Mouse (Mus musculus) cerebellum, adult 2 months (tissue): ENCODE results near the gene Gjc2. TPM values are rescaled to one million over a fixed set of nuclear protein-coding genes. Genes with fewer than 3 reads are reported as not detected.

ENCODE experiments used
- DNase-seq, 2 experiments: peaks; one replicate each; pipeline ENCODE4 v3.0.0; 2021
- H3K27ac ChIP-seq: fragments of 200-500 bp; 2 replicates; pipeline ENCODE4 v1.5.1; 2012; ENCODE audit warnings: low read length, control low read depth, inconsistent platforms; ENCODE audit not compliant: insufficient read depth
- H3K27me3 ChIP-seq: fragments of 200-500 bp; 2 replicates; pipeline ENCODE4 v1.6.1; 2012; ENCODE audit warnings: inconsistent platforms, mild to moderate bottlenecking, low read length, moderate library complexity; ENCODE audit not compliant: control insufficient read depth, insufficient read depth
- H3K4me1 ChIP-seq: fragments of 200-500 bp; 2 replicates; pipeline ENCODE4 v1.6.1; 2011; ENCODE audit warnings: low read length; ENCODE audit not compliant: control insufficient read depth, insufficient read depth
- H3K4me3 ChIP-seq: fragments of 200-500 bp; replicated peaks from 2 replicates; pipeline ENCODE3; 2011; ENCODE audit warnings: mild to moderate bottlenecking, low read depth, low read length, control low read depth; ENCODE audit not compliant: insufficient read depth
- CTCF ChIP-seq: fragments of 200-500 bp; IDR thresholded peaks from 2 replicates; pipeline ENCODE4 v1.5.1; 2011; ENCODE audit warnings: low read depth, mild to moderate bottlenecking, control low read depth, low read length, moderate library complexity, borderline replicate concordance; ENCODE audit not compliant: insufficient read depth
- POLR2A ChIP-seq: fragments of 200-500 bp; IDR thresholded peaks from 2 replicates; pipeline ENCODE4 v1.6.1; 2011; ENCODE audit warnings: low read length, control low read depth, borderline replicate concordance; ENCODE audit not compliant: insufficient read depth
- WGBS: fragments of 180-500 bp; shearing (Covaris S2); methylation state at CpG from one replicate; pipeline ENCODE4 v1.1.7; 2018; 5-methylcytosine and 5-hydroxymethylcytosine counted together
- polyA plus RNA-seq: library from polyadenylated mRNA; depleted of rRNA; stranded (reverse); fragments of >200 nt; gene quantifications from 2 replicates; pipeline ENCODE4 v1.2.3, GENCODE M21; 2012; rRNA removed

The Gjc2 gene
- polyA plus RNA-seq, 1 experiment = 57.1 TPM

- whole genome bisulfite sequencing = 5% methylated on average over 55 of the region's 55 CpGs
- H3K4me3 ChIP-seq = no peak overlapping the region
- no peaks in the 10 kb centered on the region; the same call in 1 of the 2 replicates for H3K27me3 ChIP-seq
- no peak for DNase-seq
- peaks cover 2% of the 10 kb centered on the region; the same call in 1 of the 2 replicates for H3K4me1 ChIP-seq
- H3K27ac ChIP-seq = no peak overlapping the region
- TF ChIP-seq CTCF = no peak
- TF ChIP-seq POLR2A = no peak
These were observed 47.8 kb downstream of the Gjc2 start for GRCm38 (mm10) chr11:59135051-59135820.

DNA sequence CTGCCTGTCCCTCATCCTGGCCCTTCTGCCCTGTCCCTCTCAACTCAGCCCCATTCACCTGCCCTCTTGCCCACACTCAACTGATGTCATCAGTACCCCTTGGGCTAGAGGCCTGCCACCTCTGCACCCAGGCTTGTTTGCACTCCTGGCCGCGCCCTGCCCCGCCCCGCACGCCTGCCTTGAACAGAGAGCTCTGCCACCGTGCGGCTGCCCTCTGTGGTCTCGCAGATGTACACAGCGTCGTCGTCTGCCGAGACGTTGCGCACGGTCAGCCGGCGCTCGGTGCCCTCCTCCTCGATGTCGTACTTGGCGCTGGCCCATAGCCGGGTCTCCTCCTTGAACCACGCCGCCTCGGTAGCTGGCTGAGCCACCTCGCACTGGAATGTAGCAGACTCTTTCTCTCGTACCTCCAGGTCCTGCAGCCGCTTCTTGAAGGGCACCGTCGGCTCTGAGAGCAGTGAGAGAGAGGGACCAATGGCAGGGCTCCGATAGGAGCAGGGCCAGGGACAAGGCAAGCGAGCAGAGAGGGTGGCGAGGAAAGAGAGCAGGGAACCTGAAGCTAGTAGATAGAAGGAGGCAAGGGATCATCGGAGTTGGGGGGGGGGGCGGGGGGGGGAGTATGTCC, 48.5 kb downstream of the Gjc2 start:
- WGBS = 5% methylated on average over 34 of the region's 35 CpGs
- no peaks in the 10 kb centered on the region; the same call in 1 of the 2 replicates for H3K27me3 ChIP-seq
- H3K4me1 ChIP-seq = peaks cover 2% of the 10 kb centered on the region; the same call in 1 of the 2 replicates
- TF ChIP-seq POLR2A (no peak), CTCF (no peak)
- H3K4me3 ChIP-seq = no peak overlapping the region
- DNase-seq = no peak
- no peak overlapping the region for H3K27ac ChIP-seq

GRCm38 (mm10) chr11:59132065-59132464, 50.9 kb downstream of the Gjc2 start:
- no peak for DNase-seq
- no peak overlapping the region for H3K27ac ChIP-seq
- no peak for TF ChIP-seq POLR2A
- TF ChIP-seq CTCF = no peak
- peaks cover 2% of the 10 kb centered on the region; the same call in 1 of the 2 replicates for H3K4me1 ChIP-seq
- 67% methylated on average over 2 of the region's 3 CpGs for WGBS
- H3K4me3 ChIP-seq = no peak overlapping the region
- H3K27me3 ChIP-seq = no peaks in the 10 kb centered on the region; the same call in 1 of the 2 replicates

DNA sequence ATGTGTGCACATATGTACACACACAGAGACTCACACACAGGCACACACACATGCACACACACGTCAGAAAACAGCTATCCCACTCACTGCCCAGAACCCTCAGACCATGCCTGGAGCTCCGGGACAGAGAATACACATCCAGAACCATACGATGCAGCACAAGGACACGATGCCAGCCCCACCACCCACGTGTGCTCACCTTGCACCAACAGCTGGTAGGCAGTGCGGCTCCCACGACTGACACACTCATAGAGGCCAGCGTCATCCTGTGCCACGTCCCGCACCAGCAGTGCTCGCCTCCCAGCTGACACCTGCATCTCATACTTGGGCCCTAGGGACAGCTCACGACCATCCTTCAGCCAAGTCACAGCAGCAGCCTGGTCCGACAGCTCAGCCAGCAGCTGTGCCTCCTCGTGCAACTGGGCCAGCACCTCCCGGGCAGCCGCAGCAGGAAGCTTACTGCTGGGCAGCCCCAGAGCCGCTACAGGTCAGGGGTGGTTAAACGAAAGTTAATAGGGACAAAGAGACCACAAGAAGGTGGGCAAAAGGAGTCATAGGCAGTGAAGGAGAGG, 51.6 kb downstream of the Gjc2 start:
- DNase-seq = no peak

GRCm38 (mm10) chr11:59130782-59131181, 52.2 kb downstream of the Gjc2 start:
- WGBS = 28% methylated on average over 9 of the region's 9 CpGs
- no peak overlapping the region for H3K4me3 ChIP-seq
- H3K27ac ChIP-seq = no peak overlapping the region
- TF ChIP-seq POLR2A = no peak
- TF ChIP-seq CTCF = no peak
- H3K4me1 ChIP-seq = peaks cover 2% of the 10 kb centered on the region; the same call in 1 of the 2 replicates
- H3K27me3 ChIP-seq = no peaks in the 10 kb centered on the region; the same call in 1 of the 2 replicates
- DNase-seq = peak in 1 of 2 experiments; percentile 7

More for the DNA sequence above, 51.6 kb downstream of the Gjc2 start:
- H3K27me3 ChIP-seq = no peaks in the 10 kb centered on the region; the same call in 1 of the 2 replicates
- peaks cover 2% of the 10 kb centered on the region; the same call in 1 of the 2 replicates for H3K4me1 ChIP-seq
- no peak overlapping the region for H3K27ac ChIP-seq
- 14% methylated on average over 18 of the region's 18 CpGs for WGBS
- no peak overlapping the region for H3K4me3 ChIP-seq
- no peak for TF ChIP-seq CTCF
- TF ChIP-seq POLR2A = no peak

Other genes starting within 250 kb of the Gjc2 start
- 578 and 589 TPM in 2 replicates for gene Rnf187, start 244.3 kb downstream of the Gjc2 start, polyA plus RNA-seq
- 154 and 186 TPM in 2 replicates for gene Hist3h2ba, start 234.3 kb downstream of the Gjc2 start, polyA plus RNA-seq
- gene Hist3h2a, start 228.5 kb downstream of the Gjc2 start, polyA plus RNA-seq = 41.3 and 43.2 TPM in 2 replicates
- gene Trim17, start 228.5 kb downstream of the Gjc2 start, polyA plus RNA-seq = 3.5 and 4.8 TPM in 2 replicates
- 25.3 and 27.5 TPM in 2 replicates for gene Trim11, start 205.1 kb downstream of the Gjc2 start, polyA plus RNA-seq
- 0.43 and 0.52 TPM in 2 replicates for gene Obscn, start 46.8 kb downstream of the Gjc2 start, polyA plus RNA-seq
- gene Iba57, start 19.5 kb downstream of the Gjc2 start, polyA plus RNA-seq = 5.1 and 5.7 TPM in 2 replicates
- gene Guk1, start 9.0 kb upstream of the Gjc2 start, polyA plus RNA-seq = 207 and 235 TPM in 2 replicates
- 53.9 and 57.3 TPM in 2 replicates for gene Mrpl55, start 19.3 kb upstream of the Gjc2 start, polyA plus RNA-seq
- gene 2310033P09Rik, start 25.1 kb upstream of the Gjc2 start, polyA plus RNA-seq = 28.4 and 29.6 TPM in 2 replicates
- 514 and 515 TPM in 2 replicates for gene Arf1, start 45.1 kb upstream of the Gjc2 start, polyA plus RNA-seq
- not detected in 2 replicates for gene Wnt3a, start 107.5 kb upstream of the Gjc2 start, polyA plus RNA-seq
- gene Wnt9a, start 123.7 kb upstream of the Gjc2 start, polyA plus RNA-seq = 0.67 and 0.79 TPM in 2 replicates
- gene Prss38, start 192.4 kb upstream of the Gjc2 start, polyA plus RNA-seq = 0.11 TPM in 1 of 2 replicates, not detected in the other